Mouse (Mus musculus): ENCODE results near the gene Fndc3a. TPM values are rescaled to one million over a fixed set of nuclear protein-coding genes. Genes with fewer than 3 reads are reported as not detected.
A peak's percentile ranks its signal among the peaks of the same experiment; 100 is the strongest.

Gene Fndc3a
- total RNA-seq (2014; rRNA removed) (40.3 and 45.2 TPM in 2 replicates), polyA plus RNA-seq (2015; fragmentation: Nextera tagmentation; extraction: Ambion mirVana) (51.8 and 53.9 TPM in 2 replicates)

GRCm38 (mm10) chr14:72709710-72710340, at the start of gene Fndc3a:
TSS of gene Fndc3a (minus strand) at chr14:72710003.
- Histone ChIP-seq H3K27ac (peak within 1 kb of the TSS; percentile 92), H3K9ac (replicated peaks; ENCODE audit: low read length) (peak within 1 kb of the TSS; percentile 95), H3K9me3 (ENCODE audit: low read length) (no peaks in the 10 kb centered on the region), H3K4me3 (ENCODE audit: low read length) (peak within 1 kb of the TSS; percentile 96), H3K4me1 (ENCODE audit: insufficient read depth, low read length) (0 out of 2 replicates have a peak, but pooled peaks cover 3% of the 10 kb centered on the region), H3K27me3 (ENCODE audit: insufficient read depth, low read length) (no peaks in the 10 kb centered on the region), H3K4me2 (ENCODE audit: low read depth, low read length) (peak within 1 kb of the TSS; percentile 70), H3K36me3 (ENCODE audit: insufficient read depth, low read length) (no peaks in the 10 kb centered on the region)
- ATAC-seq (peak; percentile 95), DNase-seq (ENCODE audit: low spot score) (peak; percentile 94)
- under 1% methylated on average over 72 of the region's 82 CpGs for WGBS
- no peak for TF ChIP-seq CTCF (IDR thresholded peaks at IDR 0.05; ENCODE audit: low read depth)

- H3K4me3 ChIP-seq (ENCODE audit: low read length) = no peak overlapping the region
- ATAC-seq (no peak), DNase-seq (ENCODE audit: low spot score) (no peak)
- no peaks in the 10 kb centered on the region for H3K9me3 ChIP-seq (ENCODE audit: low read length)
- no peaks in the 10 kb centered on the region for H3K36me3 ChIP-seq (ENCODE audit: insufficient read depth, low read length)
- no peak for TF ChIP-seq CTCF (IDR thresholded peaks at IDR 0.05; ENCODE audit: low read depth)
- H3K4me1 ChIP-seq (ENCODE audit: insufficient read depth, low read length) = no peaks in the 10 kb centered on the region
- H3K4me2 ChIP-seq (ENCODE audit: low read depth, low read length) = no peak overlapping the region
- no peaks in the 10 kb centered on the region for H3K27me3 ChIP-seq (ENCODE audit: insufficient read depth, low read length)
- no peak overlapping the region for H3K27ac ChIP-seq
- no peak overlapping the region for H3K9ac ChIP-seq (replicated peaks; ENCODE audit: low read length)
- 86% methylated on average over 6 of the region's 6 CpGs for WGBS
Measured at GRCm38 (mm10) chr14:72752893-72753292, 43.1 kb upstream of the Fndc3a start.

DNA sequence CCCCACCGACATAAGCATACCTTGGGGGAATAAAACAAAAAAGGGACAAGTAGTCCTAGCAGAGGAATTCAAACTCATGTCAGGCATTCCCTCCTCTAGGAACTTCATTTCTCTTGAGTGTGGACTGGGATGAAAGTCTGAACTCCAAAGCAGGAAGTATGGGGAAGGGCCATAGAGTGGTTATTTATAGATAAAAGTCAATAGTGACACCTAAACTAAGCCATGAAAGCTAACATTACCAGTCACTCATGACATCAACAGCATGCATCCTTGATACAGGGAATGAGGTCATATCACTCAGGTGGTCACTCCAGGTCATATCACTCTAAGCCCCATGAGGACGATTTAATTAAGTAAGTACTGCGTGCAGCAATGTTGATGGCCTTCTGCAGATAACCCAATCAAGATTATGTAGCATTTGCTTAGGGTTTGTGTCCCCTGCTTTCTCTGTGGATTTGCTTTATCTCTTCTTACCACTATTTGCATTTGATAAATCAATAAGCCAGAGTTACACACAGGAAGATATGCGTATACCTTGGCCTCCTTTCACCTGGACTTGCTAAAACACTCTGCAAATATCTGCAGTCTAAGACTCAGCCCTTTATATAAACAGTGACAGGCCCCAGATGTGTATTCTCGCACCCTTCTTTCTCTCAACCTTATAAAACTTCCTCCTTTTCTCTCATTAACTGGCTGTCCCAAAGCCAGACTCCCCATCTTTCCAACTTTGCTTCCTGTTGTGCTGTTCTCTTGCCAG, 40.8 kb upstream of the Fndc3a start:
- H3K4me1 ChIP-seq (ENCODE audit: insufficient read depth, low read length) = no peaks in the 10 kb centered on the region
- DNase-seq (ENCODE audit: low spot score) = no peak
- no peak for TF ChIP-seq CTCF (IDR thresholded peaks at IDR 0.05; ENCODE audit: low read depth)
- H3K27me3 ChIP-seq (ENCODE audit: insufficient read depth, low read length) = no peaks in the 10 kb centered on the region
- no peak overlapping the region for H3K9ac ChIP-seq (replicated peaks; ENCODE audit: low read length)
- H3K27ac ChIP-seq = no peak overlapping the region
- H3K4me3 ChIP-seq (ENCODE audit: low read length) = no peak overlapping the region
- WGBS = 92% methylated on average over 5 of the region's 5 CpGs
- no peak overlapping the region for H3K4me2 ChIP-seq (ENCODE audit: low read depth, low read length)
- no peak for ATAC-seq
- no peaks in the 10 kb centered on the region for H3K36me3 ChIP-seq (ENCODE audit: insufficient read depth, low read length)
- no peaks in the 10 kb centered on the region for H3K9me3 ChIP-seq (ENCODE audit: low read length)

DNA sequence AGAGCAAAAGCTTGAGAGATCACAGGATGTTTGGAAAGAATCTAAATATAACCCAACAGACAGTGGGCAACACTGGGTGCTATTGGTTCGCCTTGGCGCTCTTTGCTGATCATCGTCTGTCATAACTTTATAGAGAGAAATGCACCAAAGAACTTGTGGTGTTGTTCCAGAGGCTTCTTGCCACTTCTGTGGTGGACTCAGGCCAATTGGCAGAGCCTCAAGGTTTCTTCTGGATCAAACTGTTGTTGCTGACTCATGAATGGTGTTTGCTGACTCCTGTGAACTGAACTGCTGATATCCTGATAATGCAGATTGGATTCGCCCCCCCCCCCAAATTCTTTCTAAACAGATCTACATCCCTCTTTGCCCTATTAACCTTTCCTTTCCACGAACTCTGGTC, 38.5 kb upstream of the Fndc3a start:
- H3K4me3 ChIP-seq (ENCODE audit: low read length) = no peak overlapping the region
- ATAC-seq (no peak), DNase-seq (ENCODE audit: low spot score) (no peak)
- H3K9me3 ChIP-seq (ENCODE audit: low read length) = no peaks in the 10 kb centered on the region
- WGBS = 94% methylated on average over 5 of the region's 5 CpGs
- H3K27me3 ChIP-seq (ENCODE audit: insufficient read depth, low read length) = no peaks in the 10 kb centered on the region
- TF ChIP-seq CTCF (IDR thresholded peaks at IDR 0.05; ENCODE audit: low read depth) = no peak
- no peak overlapping the region for H3K27ac ChIP-seq
- H3K4me1 ChIP-seq (ENCODE audit: insufficient read depth, low read length) = no peaks in the 10 kb centered on the region
- no peak overlapping the region for H3K4me2 ChIP-seq (ENCODE audit: low read depth, low read length)
- H3K9ac ChIP-seq (replicated peaks; ENCODE audit: low read length) = no peak overlapping the region
- no peaks in the 10 kb centered on the region for H3K36me3 ChIP-seq (ENCODE audit: insufficient read depth, low read length)

DNA sequence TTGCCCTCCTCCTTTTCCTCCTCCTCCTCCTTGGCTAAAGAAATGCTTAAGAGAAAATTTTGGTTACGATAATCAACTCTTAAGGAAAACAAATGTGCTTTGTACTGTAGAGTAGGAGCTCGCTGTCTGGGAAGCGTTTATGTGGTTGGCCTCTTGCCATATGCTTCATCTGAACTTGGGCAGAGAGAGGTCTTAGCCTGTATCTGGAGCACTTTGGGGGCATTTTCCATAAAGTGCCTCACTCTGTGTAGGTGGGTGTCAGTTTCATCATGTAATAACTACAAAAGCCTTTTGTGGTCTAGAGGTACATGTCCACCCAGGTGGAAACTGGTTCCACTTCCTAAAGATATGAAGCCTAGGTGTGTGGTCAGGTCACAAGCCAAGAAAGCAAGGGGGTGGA, 31.9 kb upstream of the Fndc3a start:
- no peak for TF ChIP-seq CTCF (IDR thresholded peaks at IDR 0.05; ENCODE audit: low read depth)
- Histone ChIP-seq H3K9ac (replicated peaks; ENCODE audit: low read length) (no peak overlapping the region), H3K9me3 (ENCODE audit: low read length) (no peaks in the 10 kb centered on the region), H3K4me1 (ENCODE audit: insufficient read depth, low read length) (no peaks in the 10 kb centered on the region), H3K36me3 (ENCODE audit: insufficient read depth, low read length) (no peaks in the 10 kb centered on the region), H3K27ac (no peak overlapping the region), H3K27me3 (ENCODE audit: insufficient read depth, low read length) (no peaks in the 10 kb centered on the region), H3K4me2 (ENCODE audit: low read depth, low read length) (no peak overlapping the region), H3K4me3 (ENCODE audit: low read length) (no peak overlapping the region)
- DNase-seq (ENCODE audit: low spot score) (no peak), ATAC-seq (no peak)
- 59% methylated on average over 3 of the region's 3 CpGs for WGBS

GRCm38 (mm10) chr14:72740336-72740735, 30.5 kb upstream of the Fndc3a start:
- no peak for TF ChIP-seq CTCF (IDR thresholded peaks at IDR 0.05; ENCODE audit: low read depth)
- Histone ChIP-seq H3K27ac (no peak overlapping the region), H3K4me1 (ENCODE audit: insufficient read depth, low read length) (no peaks in the 10 kb centered on the region), H3K36me3 (ENCODE audit: insufficient read depth, low read length) (no peaks in the 10 kb centered on the region), H3K4me2 (ENCODE audit: low read depth, low read length) (no peak overlapping the region), H3K4me3 (ENCODE audit: low read length) (no peak overlapping the region), H3K27me3 (ENCODE audit: insufficient read depth, low read length) (no peaks in the 10 kb centered on the region), H3K9me3 (ENCODE audit: low read length) (no peaks in the 10 kb centered on the region), H3K9ac (replicated peaks; ENCODE audit: low read length) (no peak overlapping the region)
- no peak for ATAC-seq
- WGBS = 86% methylated on average over 5 of the region's 5 CpGs
- no peak for DNase-seq (ENCODE audit: low spot score)

Measured in hindbrain, postnatal 0 days (tissue).